Mouse (Mus musculus) bone marrow macrophage, adult 2 months (primary cell): ENCODE data around the gene Mdn1. TPM values are rescaled to one million over a fixed set of nuclear protein-coding genes. Genes with fewer than 3 reads are reported as not detected.

Experiments
- H3K27ac ChIP-seq: 2 replicates; pipeline ENCODE4 v1.5.1; 2012; ENCODE audit warnings: low read depth, low read length; ENCODE audit not compliant: insufficient read depth
- H3K4me1 ChIP-seq: 2 replicates; pipeline ENCODE4 v1.6.1; 2012; ENCODE audit warnings: low read length; ENCODE audit not compliant: control insufficient read depth, insufficient read depth
- H3K4me3 ChIP-seq: 2 replicates; pipeline ENCODE4 v1.5.1; 2012; ENCODE audit warnings: mild to moderate bottlenecking, low read length, moderate library complexity; ENCODE audit not compliant: insufficient read depth
- CTCF ChIP-seq: IDR thresholded peaks from 2 replicates; pipeline ENCODE4 v1.5.1; 2012; ENCODE audit warnings: low read depth, mild to moderate bottlenecking, low read length, moderate library complexity
- POLR2A ChIP-seq: IDR thresholded peaks from 2 replicates; pipeline ENCODE4 v1.6.1; 2012; ENCODE audit warnings: mild to moderate bottlenecking, low read depth, low read length, borderline replicate concordance
- polyA plus RNA-seq: library from polyadenylated mRNA; stranded (reverse); fragments of >200 nt; gene quantifications from 2 replicates; pipeline ENCODE4 v1.2.4, GENCODE M21; 2012; ENCODE audit not compliant: missing spikeins, insufficient read depth, insufficient read length

Mdn1 gene
- polyA plus RNA-seq, result 3.8 and 7.2 TPM in 2 replicates

- TF ChIP-seq CTCF (no peak), POLR2A (no peak)
Measured at GRCm38 (mm10) chr4:32656918-32657662, at the start of gene Mdn1. Mdn1 (plus strand) TSS chr4:32657119.

DNA sequence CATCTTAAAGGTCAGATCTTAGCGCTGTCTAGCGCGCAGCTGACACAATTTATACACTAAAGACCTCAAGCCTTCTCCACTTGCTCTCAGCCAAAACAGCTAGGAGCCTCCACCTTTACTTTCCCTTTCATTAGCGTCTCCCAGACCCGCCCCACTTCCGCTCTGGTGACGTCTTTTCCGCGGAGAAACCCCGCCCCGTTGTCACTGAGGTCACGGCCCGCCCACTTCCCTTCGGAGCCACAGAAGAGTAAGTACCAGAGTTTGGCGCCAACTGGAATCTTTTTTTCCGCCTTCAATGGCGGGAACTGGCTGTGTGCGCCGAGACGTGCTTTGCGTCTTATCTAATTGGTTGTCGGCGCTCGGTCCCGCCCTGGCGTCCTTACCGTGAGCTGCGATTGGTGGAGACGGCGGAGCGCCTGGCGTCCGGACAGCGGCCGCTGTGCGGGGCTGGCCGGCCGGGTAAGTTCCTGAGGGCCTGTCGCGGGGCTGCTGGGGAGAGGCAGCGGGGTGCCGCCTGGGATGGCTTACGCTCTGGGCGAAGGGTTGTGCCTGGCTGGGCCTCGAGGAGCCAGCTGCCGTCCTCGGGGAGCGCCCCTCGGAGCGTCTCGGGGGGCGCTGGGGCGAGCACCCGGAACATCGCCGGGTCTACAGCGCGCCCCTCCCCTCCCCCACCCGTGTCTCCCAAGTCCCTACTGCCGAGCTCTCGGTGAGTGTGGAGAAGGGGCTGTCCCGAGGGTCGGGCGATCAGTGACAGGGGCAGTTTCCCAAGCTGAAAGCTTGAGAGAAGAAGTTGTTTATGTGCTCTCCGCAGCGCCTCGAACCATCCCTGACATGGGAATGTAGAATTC is 41.7 kb upstream of the Mdn1 start, which contains the start of gene Casp8ap2:
Gene Casp8ap2 (plus strand): TSS at position 418 of the 848 bp plus-strand sequence.
- peak within 1 kb of the TSS; percentile 62 for H3K27ac ChIP-seq
- TF ChIP-seq CTCF (no peak), POLR2A (no peak)
- H3K4me3 ChIP-seq, result peak within 1 kb of the TSS; percentile 89
- peaks cover 13% of the 10 kb centered on the region for H3K4me1 ChIP-seq

More at GRCm38 (mm10) chr4:32656918-32657662, at the start of gene Mdn1:
- H3K27ac ChIP-seq, result peak within 1 kb of the TSS; percentile 62
- peaks cover 9% of the 10 kb centered on the region for H3K4me1 ChIP-seq
- H3K4me3 ChIP-seq, result peak within 1 kb of the TSS; percentile 72

GRCm38 (mm10) chr4:32621637-32622036 is 35.3 kb upstream of the Mdn1 start:
- no peak overlapping the region for H3K27ac ChIP-seq
- H3K4me1 ChIP-seq, result peaks cover 17% of the 10 kb centered on the region
- H3K4me3 ChIP-seq, result no peak overlapping the region
- no peak for TF ChIP-seq POLR2A
- TF ChIP-seq CTCF, result no peak

- Histone ChIP-seq H3K27ac (no peak overlapping the region), H3K4me1 (0 out of 2 replicates have a peak, but pooled peaks cover 3% of the 10 kb centered on the region), H3K4me3 (no peak overlapping the region)
- TF ChIP-seq CTCF (no peak), POLR2A (no peak)
Measured at GRCm38 (mm10) chr4:32651669-32652068, 5.2 kb upstream of the Mdn1 start.

DNA sequence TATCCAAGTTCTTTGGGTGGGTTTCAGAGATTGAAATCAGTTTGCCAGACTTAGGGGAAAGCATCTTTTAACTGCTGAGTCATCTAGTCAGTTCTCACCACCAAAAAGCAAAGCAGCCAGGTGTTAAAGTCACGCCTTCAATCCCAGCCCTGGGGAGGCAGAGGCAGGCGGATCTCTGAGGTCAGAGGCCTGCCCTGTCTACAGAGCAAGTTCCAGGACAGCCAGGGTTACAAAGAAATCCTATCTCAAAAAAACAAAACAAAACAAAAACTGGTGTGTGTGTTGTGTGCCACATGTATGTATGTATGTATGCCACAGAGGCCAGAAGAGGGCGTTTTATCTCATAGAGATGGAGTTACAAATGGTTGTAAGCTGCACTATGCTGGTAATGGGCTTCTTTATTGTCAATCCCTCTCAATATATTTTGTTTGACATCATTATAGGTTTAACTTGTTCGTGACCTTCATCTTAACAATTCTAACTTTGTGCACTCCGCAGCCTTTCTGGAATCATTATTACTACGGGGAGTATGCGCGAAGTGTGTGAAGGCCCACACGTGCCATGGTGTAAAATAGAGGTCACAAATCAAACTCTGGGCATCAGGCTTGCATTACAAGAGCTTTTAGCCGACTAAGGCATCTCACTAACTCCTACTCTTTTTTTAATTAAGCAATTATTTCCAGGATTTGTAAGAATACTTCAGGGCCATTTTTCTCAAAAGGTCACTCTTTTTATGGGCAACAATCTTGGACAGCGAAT is 594 bp upstream of the Mdn1 start:
- Histone ChIP-seq H3K4me1 (peaks cover 9% of the 10 kb centered on the region), H3K4me3 (peak overlapping the region; percentile 72), H3K27ac (peak overlapping the region; percentile 62)
- TF ChIP-seq POLR2A (no peak), CTCF (no peak)

- TF ChIP-seq CTCF, result no peak
- no peak for TF ChIP-seq POLR2A
- Histone ChIP-seq H3K27ac (no peak overlapping the region), H3K4me1 (no peaks in the 10 kb centered on the region), H3K4me3 (no peak overlapping the region)
Measured at GRCm38 (mm10) chr4:32665843-32666242, 8.9 kb downstream of the Mdn1 start.

DNA sequence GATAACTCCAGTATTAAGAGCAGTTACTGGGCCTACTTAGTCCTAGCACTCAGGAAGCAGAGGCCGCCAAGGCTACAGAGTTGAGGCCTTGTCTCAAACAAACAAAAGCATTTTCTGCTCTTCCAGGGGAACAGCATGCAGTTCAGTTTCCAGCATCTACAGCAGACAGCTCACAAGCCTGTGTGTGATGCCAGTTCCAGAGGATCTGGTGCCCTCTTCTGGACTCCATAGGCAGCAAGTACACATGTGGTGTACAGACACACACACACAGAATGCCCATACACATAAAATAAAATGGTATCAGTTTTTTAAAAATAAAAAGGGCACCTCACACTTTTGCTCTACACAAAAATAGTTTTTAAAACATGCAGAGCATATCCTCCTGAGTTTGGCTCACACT is 11.4 kb downstream of the Mdn1 start:
- H3K27ac ChIP-seq, result no peak overlapping the region
- no peak overlapping the region for H3K4me3 ChIP-seq
- TF ChIP-seq CTCF (no peak), POLR2A (no peak)
- no peaks in the 10 kb centered on the region for H3K4me1 ChIP-seq

GRCm38 (mm10) chr4:32669825-32670224 is 12.9 kb downstream of the Mdn1 start:
- TF ChIP-seq POLR2A (no peak), CTCF (no peak)
- H3K4me3 ChIP-seq, result no peak overlapping the region
- no peaks in the 10 kb centered on the region for H3K4me1 ChIP-seq

GRCm38 (mm10) chr4:32674025-32674424 is 17.1 kb downstream of the Mdn1 start:
- no peak overlapping the region for H3K27ac ChIP-seq
- H3K4me1 ChIP-seq, result no peaks in the 10 kb centered on the region
- TF ChIP-seq POLR2A, result no peak
- TF ChIP-seq CTCF, result no peak
- H3K4me3 ChIP-seq, result no peak overlapping the region

More at GRCm38 (mm10) chr4:32669825-32670224, 12.9 kb downstream of the Mdn1 start:
- H3K27ac ChIP-seq, result no peak overlapping the region
